Mouse (Mus musculus) mesoderm, embryonic 11.5 days (tissue): ENCODE results near the gene Kifc1.

Experiments
- DNase-seq: peaks from one replicate; pipeline ENCODE4 v3.0.0-alpha.2; 2012; ENCODE audit warnings: low read depth, low spot score

Gene Kifc1

DNA sequence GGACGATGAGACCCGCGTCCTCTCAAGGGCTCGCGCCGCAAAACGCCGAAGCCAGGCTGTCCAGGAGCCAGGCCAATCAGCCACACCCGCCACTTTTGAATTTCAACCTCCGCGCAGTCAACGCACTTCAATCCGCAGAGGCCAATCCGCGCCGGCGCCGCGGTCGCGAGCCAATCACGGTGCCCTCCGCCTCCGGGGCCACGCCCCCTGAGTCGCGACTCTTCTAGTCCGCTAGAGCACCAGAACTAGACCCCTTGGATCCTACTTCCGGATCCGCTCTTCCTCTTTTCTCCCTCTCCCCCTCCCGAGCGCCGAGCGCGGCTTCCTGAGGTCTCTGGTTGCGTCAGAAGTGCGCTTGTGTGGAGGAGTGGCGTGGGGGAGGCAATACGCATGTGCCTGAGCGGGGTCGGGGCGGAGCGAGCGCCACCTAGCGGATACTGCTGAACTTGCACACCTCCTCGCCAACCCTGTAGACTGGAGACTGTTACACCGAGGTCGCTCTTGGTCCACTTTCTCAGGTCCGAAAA is at the start of gene Kifc1:
Kifc1 (minus strand) TSS at position 129 of the 527 bp plus-strand sequence.
- peak; percentile 100 for DNase-seq

DNA sequence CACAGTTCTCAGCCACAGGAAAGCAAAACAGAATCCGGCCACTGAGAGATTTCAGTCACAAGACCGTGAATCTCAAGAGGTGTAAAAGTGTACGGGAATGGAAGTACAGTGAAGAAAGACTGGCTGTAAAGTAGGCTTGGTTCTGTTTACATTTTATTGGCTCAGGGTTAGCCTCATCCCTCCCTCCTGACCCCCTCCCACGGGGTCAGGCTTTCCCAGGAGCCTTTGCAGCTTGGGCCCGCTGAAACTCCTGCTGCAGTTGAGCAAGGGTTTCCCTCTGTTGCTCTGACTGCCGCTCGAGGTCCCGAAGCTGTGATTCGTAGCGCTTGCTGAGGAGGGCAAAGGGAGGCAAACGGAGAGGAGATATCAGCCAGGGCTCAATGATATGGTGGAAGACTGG is 48.3 kb upstream of the Kifc1 start:
- DNase-seq: no peak

DNA sequence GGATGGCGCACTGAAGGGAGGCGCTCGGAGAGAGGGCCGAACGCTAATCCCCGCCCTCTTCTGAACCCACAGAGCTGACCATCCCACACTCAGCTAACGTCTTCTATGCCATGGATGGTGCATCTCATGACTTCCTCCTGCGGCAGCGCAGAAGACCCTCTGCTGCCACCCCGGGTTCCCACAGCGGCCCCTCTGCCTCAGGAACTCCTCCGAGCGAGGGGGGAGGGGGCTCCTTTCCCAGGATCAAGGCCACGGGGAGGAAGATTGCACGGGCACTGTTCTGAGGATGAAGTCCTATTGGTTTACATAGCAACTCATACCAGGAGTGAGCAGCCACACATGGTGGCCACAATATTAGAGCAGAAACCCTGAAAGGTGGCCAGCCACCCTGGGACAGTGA is 46.5 kb upstream of the Kifc1 start:
- no peak for DNase-seq

DNA sequence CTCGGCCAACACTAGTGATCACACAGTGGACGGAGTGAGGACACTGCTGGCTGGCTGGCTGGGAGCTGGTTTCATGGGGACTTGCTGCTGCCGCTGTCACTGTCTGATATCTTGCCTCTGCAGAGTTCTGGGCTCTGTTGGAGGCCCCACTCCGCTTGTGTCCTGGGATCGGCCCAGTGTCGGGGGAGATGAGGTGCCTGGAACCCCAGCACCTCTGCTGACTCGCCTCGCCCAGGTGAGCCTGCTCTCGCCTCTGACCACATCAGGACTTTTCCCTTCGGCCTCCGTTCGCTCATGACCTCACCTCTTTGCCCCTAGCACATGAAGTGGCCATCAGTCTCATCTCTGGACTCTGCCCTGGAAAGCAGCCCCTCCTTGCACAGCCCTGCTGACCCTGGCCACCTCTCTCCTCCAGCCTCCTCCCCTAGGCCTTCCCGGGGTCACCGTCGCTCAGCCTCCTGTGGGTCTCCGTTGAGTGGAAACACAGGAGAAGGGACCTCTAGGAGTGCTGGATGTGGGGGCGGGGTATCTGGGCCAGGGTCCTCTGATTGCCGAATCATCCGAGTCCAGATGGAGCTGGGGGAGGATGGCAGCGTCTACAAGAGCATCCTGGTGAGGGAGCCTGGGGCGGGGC is 45.1 kb upstream of the Kifc1 start:
- DNase-seq: no peak

DNA sequence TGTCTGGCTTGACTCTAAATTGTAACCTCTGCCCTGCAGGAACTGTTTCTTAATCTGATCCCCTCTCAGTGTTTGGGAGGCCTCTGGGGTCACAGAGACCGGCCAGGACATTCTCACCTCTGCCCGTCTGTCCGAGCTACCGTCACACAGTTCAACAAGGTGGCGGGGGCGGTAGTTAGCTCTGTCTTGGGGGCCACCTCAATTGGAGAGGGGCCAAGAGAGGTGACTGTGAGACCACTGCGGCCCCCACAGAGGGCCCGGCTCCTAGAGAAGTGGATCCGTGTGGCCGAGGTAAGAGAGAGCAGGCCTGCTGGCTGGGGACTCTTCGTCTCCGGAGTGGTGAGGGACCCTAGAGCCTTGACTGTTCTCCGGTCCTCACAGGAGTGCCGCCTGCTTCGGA is 42.5 kb upstream of the Kifc1 start:
- DNase-seq: no peak

DNA sequence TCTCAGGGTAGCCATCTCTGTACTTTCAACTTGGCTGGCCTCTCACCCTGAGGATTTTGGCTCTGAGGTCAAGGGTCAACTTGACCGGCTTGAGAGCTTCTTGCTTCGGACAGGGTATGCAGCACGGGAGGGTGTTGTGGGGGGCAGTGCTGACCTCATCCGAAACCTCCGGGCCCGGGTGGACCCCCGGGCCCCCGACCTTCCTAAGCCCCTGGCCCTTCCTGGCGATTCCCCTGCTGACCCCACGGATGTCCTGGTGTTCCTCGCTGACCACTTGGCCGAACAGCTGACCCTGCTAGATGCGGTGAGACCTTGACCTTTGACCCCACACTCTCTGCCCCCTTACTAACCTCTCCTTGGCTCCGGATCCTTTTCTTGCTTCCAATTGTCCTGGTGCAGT is 42.0 kb upstream of the Kifc1 start:
- no peak for DNase-seq

DNA sequence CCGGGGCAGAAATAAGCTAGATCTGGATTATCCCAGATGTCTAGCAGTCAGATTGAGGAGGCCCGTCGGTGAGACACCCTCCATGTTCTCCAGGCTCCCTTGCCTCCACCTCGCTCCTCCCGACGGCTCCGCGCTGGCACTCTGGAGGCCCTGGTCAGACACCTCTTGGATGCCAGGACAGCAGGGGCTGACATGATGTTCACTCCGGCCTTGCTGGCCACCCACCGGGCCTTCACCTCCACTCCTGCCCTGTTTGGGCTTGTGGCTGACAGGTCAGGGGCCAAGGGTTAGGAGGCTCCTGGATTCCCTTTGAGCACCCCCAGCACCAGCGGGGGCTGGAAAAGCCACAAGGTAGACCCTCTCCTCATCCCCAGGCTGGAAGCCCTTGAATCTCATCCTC is 41.5 kb upstream of the Kifc1 start:
- DNase-seq: no peak

DNA sequence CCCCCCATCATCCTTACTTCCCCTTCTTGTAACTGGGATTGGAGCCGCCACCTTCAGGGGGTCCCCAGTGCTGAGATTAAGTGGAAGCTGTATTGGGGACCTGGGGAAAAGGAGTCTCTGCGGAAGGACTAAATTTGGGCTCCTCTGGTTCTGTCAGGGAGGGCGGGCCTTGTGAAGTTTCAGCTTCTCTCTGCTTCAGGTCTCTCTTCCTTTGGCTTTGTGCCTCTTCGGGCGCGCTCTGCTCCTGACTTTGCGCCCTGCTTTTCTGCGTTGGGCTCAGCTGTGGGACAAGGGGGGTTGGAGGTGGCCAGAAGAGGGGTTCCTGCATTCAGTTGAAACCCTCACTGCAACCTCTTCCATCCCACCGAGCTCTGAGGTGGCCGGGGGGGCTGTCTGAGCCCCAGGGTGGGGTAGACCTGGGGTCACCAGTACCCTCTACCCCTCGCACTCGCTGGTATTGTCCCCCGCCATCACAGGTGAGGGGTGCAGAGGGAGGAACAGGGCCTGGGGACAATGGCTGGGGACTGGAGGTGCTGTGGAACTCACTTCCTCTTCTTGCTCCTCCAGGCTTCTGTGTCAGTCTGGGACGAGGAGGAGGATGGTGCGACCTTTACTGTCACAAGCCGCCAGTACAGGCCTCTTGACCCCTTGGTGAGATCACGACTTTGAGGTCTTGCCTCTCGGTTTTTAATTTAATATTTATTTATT is 40.9 kb upstream of the Kifc1 start:
- DNase-seq: no peak

DNA sequence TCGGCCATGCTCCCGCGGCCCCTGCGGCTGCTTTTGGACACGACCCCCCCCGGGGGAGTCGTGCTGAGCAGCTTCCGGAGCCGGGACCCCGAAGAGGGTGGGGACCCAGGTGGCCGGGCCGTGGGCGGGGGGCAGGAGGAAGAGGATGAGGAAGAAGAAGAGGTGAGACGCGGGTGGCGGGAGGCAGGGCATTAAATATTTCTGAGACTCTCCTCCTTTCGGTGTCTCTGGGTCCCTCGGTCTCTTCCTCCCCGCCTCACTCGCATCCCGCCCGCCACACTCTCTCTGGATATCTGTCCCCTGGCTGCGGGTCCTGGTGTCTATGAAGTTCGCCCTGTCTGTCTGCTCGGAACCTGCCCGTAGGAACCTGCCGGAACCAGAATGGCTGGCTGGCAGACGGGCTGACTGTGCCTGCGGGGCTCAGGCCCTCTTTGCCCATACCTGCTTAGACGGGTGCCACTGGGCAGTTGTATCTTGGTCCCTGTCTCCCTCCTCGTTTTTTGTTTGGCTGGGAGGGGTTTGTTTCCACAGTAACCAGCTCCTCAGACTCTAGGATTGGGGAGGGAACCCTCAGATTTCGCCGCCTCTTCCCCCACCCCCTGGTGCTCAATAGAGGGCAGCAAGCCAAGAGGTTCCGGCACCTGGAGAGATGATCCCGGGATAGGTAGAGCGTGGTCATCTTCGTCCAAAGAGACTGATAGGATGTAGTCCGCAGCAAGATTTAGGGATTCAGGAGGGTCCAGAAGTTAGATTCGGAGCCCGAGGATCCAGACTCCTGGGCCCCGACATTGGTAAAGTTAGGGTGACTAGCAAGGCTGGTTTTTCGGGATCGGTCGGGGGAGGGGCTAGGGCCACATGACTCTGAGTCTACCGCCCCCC is 40.1 kb upstream of the Kifc1 start:
- no peak for DNase-seq

DNA sequence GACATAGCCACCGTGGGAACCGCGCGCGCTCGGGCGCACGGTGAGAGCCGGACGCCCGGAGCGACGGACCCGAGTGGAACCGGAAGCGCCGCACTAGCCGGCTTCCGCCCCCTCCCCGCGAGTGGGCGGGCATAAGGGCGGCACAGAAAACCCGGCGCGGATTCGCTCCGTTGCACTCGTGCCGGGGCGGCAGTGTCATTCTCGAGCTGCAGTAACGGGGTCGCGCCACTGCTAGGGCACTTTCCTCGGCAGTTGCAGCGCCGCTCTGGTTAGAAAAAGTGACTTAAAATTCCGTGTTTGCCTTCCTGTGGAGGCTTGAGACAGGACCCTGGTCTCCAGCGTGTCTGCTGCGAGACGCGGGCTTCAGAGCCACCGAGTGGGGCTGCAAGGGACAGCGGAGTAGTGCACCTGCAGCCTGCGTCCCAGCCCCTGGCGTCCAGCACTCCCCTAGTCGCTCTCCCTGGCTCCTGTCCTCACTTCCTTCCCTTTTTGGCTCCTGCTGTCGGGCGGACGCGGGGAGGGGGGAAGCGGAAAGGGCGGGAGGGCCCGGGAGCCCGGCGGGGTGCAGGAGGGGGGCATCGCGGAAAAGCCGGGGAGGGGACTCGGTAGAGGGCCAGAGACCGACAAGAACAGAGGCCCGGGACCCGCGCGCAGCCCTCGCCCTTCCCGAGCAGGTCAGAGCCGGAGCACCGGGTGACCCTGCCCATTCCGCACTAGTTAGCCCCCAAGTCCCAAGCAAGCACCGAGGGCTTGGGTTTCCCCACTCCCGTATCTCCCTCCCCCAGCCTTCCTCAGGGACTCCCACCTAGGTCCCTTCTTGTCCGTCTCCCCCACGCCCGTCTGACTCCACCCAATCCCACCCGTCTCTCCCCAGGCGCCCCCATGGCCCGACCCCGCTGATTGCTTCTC is 39.2 kb upstream of the Kifc1 start, which contains the start of gene Rgl2:
Rgl2 (plus strand) TSS at position 173 of the 909 bp plus-strand sequence.
- DNase-seq: peak; percentile 95

DNA sequence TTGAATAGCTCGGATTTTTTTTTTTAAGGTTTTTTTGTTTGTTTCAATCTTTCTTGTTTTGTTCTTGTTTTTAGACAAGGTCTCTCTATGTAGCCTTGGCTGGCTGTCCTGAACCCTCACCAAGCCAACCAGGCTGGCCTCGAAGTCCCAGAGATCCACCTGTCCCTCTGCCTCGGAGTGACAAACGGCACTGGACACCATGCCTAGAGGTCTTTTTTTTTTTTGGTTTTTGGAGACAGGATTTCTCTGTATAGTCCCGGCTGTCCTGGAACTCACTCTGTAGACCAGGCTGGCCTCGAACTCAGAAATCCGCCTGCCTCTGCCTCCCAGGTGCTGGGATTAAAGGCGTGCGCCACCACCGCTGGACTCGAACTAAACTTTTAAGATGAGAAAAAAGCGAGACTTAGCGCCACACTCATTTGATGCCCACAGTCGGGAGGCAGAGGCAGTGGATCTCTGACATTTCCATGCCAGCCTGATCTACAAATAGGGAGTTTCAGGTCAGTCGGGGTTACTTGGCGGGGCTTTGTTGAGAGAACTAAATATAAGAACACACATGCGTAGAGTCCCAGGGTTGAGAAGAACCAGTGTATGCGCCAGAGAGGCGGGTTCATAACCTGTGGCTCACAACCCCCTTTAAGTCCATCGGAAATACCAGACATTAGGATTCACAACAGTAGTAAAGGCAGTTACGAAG is 37.9 kb upstream of the Kifc1 start:
- no peak for DNase-seq

DNA sequence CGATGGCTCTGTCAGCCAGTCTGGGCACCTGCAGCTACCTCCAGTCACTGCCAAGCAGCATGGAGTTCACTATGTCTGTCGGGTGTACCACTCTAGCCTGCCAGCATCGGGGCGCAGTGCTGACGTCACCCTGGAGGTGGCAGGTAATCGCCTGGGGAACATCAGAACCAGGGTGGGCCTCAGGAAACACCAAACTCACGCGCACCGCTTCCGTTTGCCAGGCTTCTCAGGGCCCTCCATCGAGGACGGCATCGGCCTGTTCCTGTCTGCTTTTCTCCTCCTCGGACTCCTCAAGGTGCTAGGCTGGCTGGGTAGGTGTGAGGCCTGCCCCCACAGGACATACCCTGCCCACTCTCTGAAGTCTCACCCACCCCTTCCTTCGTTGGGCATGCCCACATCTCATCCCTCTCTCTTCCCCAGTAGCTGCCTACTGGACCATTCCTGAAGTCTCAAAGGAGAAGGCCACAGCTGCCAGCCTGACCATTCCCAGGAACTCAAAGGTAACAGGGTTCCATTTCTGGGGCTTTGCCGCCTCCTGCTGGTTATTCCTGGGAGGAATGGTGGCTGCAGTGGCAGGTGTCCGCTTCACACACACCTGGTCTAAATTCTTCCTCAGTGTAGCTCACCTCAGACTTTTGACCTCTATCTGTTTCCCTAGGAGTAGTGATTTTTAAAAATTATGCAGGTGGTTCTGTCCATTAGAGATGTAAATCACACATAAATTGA is 35.9 kb upstream of the Kifc1 start:
- no peak for DNase-seq

DNA sequence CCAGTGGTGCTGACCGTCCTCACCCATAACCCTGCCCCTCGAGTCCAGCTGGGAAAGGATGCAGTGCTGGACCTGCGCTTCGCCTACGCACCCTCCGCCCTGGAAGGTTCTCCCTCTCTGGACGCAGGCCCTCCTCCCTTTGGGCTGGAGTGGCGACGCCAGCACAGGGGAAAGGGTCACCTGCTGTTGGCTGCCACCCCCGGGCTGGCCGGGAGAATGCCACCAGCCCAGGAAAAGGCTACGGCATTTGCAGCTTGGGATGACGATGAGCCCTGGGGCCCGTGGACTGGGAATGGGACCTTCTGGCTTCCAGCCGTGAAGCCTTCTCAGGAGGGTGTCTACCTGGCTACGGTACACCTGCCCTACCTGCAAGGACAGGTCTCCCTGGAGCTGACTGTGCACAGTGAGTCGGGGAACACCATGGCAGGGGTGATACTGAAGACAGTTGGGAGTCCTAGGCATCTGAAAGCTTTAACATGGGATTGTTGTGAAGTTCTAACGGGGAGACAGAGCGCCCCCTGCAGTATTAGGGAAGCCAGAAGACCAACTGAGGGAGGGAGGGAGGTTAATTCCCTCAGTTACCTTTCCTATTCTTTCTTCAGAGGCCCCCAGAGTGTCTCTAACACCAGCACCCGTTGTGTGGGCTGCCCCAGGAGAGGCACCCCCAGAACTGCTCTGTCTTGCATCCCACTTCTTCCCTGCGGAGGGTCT is 35.1 kb upstream of the Kifc1 start:
- no peak for DNase-seq

DNA sequence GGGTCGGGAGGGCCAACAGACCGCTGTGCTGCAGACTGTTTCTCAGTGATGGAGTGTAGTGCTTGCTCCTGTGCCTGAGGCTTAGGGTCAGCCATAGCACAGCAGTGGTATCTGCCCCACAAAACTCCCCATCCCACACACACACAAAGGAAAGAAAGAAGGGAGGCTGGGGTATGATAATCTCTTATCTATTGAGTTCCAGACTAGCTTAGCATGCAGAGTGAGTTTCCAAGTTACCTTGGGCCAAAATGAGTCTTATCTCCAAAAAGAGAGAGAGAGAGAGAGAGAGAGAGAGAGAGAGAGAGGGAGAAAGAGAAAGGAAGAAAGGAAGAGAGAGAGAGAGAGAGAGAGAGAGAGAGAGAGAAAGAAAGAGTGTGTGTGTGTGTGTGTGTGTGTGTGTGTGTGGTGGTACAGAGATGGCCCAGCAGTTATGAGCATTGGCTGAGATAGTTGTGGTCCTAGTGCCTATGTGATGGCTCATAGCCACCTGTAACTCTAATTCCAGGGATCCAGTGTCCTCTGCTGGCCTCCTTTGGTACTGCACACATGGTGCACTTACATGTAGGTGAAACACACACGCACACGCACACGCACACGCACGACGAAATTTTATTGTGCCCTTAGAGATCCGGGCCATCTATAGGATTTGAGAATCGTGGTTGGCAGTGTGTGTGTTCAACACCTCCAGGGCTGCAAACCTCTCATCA is 34.3 kb upstream of the Kifc1 start:
- DNase-seq: peak; percentile 60

DNA sequence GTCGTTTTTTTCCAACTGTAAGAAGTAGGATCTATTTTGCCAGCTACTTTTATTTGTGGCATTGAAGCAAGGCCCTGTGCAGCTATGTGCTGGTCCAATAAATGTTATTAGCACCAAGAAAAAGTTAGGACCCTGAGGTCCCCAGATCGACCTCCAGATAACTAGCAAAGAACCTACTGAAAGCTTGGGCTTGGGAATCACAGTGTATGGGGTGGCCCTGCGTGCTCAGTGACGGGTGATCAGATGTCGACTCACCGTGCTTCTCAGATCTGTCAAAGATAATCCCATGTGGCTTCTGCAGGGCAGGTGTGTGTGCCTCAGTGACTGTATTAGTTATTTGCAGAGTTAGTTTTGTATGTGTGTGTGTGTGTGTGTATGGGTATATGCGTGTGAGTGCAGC is 30.9 kb upstream of the Kifc1 start:
- no peak for DNase-seq

DNA sequence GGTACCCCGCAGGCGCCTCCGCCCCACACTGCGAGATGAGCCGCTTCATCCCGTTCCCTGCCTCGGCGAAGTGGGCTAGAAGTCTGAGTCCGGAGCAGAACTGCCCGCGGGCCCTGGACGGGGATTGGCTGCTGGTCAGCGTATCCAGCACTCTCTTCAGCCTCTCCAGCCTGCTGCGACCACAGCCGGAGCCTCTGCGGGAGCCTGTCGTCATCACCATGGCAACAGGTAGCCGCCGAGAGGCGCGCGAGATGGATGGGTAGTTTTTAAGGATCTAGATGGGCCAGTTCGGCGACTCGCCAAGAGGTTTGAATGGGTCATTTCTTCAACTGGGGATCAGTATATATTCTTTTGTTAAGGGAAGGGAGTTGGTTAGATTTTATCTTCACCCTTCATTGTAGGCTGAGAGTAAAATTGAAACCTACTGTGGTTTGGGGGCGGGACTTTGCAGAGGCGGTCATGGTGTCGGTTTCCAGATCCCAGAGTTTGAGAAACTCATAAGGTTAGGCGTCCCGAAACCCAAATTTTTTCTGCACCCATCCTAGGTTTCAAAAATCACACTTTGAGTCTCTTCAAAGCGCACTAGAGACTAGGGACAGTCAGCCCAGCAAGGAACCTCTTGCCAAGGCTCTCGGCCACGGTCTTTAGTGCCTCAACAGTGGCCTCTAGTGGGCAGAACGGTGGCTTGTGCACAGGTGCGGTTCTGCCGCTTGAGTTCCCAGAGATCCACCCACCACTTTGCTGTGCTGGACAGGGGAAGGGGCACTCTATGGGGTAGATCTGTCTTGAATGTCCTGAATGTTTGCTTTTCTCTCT is 30.0 kb upstream of the Kifc1 start:
- peak; percentile 90 for DNase-seq

DNA sequence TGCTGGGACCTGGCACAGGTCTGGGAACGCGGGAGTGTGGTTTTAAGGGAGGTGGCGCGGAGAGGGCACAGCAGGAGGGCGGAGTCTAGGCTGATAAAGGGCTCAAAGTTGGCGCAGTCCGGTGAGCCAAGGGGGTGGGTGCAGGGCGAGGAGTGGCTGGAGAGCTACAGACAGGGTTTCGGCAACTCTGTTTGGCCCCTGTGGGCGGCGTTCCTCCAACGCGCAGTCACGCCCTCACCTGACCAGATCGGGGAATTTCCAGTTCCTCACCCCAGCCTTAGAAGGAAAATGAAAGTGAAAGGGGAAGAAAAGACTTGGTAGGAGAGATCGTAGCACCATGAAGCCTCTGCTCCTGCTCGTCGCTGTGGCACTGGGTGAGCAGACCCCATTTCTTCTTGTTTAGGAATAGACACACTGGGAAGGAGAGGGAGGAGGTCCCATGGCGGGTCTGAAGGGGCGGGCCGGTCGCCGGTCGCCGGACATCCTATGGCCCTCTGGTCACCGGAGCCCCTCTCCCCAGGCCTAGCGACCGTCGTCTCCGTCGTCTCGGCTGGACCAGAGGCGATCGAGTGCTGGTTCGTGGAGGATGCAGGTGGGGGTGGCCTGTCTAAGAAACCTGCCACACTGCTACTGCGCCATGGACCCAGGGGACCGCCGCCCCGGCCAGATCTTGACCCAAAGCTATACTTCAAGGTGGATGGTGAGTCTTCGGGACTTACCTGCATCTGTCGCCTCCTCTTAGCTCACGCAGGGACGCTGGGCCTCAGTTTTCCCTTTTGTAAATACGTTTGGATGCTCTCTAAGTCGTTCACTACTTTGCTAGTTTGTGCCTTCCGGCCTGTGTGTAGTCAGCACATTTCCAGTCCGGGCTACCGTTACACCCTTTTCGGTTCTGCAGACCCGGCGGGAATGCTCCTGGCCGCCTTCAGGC is 29.2 kb upstream of the Kifc1 start:
- peak; percentile 44 for DNase-seq
